Mouse (Mus musculus) right cerebral cortex, adult 2 months (tissue): ENCODE results near the gene Arhgef19.

Experiments used
- DNase-seq, 2 experiments: peaks; one replicate each; pipeline ENCODE4 v3.0.0; 2021 to 2022; ENCODE audit warnings: low spot score in 2 of 2

Gene Arhgef19

DNA sequence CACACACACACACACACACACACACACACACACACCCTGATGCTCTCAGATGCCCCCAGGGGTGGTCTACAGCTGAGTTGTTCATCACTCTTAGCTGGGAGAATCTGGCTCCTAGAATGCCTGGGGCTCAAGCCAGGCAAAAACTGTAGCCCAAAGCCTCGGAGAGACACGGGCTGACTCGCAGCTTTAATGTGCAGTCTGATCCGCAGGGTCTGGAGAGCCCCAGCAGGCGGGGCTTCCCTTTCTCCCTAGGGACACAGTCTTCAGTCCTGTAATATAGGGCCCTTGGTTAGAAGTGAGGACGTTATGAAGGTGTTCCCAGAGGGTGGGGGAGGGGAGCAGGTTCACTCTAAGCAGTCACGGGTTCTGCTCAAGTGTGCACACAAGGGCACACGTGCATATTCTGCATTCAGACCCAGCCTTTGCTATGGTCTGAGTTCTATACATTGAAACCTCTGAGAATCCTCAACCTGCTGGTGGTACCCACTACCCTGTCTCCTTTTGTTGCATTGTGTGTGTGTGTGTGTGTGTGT is 44.6 kb downstream of the Arhgef19 start:
- no peak for DNase-seq

DNA sequence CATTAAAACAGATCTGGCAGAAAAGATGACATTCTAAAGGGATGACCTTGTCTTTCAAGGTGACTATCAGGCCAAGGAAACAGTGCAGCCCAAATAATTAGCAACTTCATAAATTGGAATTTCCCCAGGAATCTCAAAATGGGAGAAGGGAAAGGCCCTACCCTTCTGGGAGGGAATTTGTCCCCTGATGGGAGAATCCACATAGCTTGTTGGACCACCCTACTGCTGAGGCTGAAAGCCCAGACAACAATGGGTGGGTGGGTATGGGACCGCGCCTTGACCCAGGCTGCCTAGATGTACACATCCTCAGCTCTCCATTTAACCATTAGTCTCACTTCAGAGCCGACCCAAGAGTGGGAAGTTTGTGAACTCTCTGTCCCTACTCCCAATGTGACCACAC is 45.2 kb downstream of the Arhgef19 start:
- DNase-seq: no peak

DNA sequence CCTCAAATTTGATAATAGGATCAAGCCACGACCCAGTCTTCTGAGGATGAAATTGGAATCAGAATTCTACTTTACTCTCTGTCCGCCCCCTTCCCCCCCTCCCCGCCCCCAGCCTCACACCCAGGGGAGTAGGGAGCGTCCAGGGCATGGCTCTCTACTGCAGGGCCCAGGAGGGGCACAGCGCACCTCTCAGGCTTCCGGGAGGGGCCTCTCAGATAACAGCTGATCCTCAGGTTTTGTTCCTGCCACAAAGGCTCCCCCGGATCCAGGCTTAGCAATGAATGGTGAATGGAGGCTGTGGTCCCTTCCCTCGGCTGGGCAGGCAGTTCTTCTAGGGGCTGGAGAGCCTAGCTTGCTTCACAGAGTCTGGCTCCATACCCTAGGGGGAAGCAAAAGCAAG is 45.8 kb downstream of the Arhgef19 start:
- no peak for DNase-seq

DNA sequence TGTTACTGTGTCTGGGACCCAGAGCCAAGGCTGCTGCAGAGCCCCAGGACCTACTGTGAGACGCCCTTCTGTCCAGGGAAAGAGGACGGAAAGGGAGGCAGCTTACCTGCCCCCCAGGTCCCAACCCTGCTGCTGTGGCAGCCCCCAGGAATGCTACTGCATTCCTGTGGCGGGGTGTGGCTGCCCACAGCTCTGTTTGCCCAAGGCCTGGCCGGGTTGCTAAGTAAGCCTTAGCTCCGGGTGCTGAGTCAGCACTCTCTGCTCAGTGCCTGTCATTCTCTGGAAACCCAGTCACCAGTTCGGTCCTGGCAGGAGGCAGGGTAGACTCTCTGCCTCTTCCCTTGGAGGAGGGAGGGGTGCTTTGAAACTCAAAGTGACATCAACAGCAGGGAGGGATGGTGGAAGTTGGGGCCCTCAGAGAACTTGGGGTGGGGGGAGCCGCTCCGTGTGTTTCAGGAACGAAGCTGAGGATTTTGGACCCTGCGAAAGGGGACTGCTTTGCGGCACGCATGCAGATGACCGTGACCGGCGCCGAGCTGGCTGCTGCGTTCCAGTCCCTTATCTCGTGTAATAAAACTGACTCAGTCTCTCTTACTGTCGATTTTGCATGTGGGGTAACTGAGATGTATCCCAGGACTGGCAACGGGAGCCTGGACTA is 47.7 kb downstream of the Arhgef19 start:
- DNase-seq: no peak

DNA sequence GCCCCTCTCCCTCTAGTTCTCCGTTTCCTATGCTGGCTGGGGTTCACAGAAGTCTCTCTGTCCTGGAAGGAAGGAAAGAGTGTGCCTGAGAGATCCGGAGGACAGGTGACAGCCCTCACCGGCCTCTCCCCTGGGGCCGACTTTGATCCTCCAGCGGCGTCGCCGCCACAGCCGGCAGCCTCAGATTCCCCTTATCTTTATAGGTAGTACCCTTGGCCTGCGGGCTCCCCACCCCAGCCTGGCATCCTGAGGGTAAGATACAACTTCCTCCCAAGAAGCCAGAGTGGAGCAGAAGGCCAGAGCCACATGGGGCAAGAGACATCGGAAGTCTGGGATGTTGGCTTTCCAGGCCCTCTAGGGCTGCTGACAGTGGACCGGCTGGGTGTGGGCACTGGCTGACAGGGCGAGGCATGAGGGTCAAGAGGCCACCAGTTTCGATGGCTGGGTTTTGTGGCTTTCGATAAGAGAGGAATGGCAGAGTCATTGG is 48.3 kb downstream of the Arhgef19 start:
- no peak for DNase-seq

DNA sequence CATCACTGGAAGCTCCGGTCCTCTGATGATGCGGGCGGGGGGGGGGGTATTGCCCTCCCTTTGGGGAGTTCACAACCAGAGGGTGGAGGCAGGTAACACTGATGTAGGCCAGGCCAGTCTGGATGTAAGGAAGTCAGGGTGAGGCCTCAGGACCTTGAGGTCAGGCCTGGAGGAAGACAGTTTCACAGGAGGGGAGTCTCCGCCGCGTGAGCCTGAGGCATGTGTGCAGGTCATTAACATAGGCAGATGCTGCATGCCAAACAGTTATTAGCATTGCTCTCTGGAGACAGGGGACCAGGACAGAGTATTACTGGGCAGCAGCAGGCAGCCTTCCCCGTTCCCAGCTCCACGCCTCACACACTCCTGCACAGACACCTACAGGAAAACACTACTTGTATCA is 48.9 kb downstream of the Arhgef19 start:
- no peak for DNase-seq

DNA sequence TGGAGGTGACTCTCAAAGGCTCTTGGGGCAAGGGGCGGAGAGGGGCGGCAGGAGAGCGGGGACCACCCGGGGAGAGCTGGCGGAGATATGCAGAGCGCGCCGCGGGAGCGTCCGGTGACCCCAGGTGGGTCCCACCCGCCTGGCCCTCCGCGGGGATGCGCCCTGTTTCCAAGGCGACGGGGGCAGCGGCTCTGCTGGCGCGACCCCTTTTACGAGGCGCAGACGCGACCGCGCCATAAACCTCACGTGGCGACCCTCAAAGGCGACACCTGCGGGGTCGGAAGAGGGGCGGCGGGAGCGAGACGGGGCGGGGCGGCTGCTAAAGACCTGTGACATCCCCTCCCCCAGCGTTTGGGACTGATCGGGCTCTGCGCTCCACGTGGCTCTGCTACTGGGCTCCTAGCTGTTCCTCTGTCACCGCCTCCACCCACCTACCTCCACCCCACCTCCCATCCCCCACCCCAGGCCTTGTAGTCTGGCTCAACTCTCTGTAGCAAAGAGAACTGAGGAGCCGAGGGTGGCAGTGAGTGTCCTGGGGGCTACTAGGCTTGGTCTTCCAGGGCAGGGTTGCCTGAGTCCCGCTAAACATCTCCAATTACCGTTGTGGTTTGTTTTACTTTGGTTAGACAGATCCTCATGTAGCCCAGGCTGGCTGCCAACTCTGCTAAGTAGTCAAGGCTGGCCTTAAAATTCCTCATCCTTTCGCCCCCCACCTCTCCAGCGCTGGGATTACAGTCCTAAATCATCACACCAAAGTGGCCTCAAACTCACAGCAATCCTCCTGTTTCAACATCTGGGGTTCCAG is 52.5 kb downstream of the Arhgef19 start:
- DNase-seq: no peak

DNA sequence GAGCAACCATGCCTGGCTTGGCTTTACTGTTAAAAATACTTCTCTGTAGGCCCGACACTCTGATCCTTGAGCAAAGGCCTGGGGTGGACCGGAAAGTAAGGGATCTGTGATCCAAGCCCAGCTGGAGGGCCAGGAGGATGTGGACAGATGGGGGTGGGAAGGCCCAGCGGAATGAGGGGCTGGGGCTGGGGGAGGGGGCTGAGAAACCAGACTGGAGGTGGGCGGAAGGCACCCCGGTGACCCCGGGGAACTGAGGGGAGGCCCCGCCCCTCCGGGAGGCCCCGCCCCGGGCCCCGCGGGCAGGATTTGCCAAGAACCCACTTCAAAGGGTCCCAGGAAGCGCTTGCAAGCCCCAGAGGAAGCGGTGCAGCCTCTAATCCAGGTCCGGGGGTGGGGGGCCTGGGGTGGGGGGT is 56.5 kb downstream of the Arhgef19 start:
- DNase-seq: no peak

DNA sequence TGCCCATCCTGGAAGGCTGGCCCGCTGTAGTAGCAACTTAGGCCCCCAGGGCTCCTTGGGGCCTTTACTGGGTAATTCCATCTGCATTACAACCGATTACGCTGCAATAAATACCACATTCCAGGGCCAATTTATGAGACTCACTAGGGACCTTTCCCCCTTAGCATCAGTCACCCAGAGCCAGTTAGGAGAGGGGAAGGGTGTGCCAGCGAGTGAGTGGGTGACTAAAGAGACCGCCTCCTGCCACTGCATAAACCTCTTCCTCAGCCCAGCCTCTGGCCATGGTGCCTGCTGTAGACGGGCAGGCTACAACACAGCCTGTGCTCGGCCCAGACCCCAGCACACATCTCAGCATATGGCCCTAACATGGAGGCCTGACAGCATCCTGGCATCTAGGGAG is 58.6 kb downstream of the Arhgef19 start:
- no peak for DNase-seq

DNA sequence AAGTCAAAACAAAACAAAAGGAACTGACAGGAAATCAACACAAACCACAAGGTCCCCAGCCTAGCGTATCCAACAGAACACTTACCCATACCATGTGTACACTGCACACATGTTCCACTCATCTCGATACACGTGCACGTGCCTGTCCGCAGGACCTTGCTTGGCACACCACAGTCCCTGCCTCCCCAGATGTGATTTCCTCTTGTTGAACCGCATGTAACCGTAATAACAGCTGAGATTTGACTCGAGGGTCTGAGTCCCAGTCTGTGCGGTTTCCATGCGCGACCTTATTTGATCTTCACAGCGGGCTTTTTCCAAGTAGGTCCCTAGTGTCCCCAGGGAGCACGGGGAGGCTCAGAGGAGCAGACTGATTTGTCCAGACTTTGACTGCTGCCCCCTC is 60.1 kb downstream of the Arhgef19 start:
- no peak for DNase-seq

DNA sequence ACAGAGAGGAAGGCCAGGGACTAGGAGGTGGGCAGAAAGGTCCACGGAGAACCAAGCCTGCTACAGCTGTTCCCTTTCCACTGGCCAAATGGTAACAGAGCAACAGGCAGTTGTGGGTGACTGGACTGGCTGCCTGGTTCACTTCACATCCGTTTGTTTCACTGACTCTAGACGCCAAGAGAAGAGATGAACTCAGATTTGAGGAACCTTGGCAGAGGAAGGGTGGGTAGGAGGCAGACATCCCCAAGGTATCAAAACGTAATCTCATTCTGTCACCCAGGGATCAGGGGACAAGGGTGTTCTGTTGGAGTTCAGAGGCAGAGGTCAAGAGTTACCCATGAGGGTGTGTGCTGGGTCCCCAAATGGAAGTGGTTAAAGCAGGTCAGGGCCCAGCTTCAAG is 60.9 kb downstream of the Arhgef19 start:
- DNase-seq: no peak

DNA sequence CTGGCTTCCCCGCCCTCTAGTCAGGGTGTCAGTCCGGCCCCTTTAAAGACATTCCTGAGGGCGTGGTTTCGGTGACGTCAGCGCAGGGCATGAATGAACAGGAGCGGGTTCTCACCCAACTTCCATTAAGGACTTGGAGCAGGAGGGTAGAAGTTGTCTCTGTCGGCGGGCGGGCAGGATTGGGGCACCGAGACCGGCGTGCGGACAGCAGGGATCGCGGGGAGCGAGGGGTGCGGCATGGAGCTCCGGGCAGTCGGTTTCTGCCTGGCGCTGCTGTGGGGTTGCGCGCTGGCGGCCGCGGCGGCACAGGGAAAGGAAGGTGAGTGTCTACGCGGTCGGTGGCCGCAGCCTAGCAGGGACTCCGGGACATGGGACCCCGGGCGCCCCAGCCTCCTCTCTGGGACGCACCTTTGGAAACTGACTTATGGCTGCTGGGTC is 61.8 kb downstream of the Arhgef19 start, which contains the start of gene Epha2:
Gene Epha2, plus strand, starts transcription at position 125 of the 438 bp plus-strand sequence.
- DNase-seq: peak; percentile 76 to 81

DNA sequence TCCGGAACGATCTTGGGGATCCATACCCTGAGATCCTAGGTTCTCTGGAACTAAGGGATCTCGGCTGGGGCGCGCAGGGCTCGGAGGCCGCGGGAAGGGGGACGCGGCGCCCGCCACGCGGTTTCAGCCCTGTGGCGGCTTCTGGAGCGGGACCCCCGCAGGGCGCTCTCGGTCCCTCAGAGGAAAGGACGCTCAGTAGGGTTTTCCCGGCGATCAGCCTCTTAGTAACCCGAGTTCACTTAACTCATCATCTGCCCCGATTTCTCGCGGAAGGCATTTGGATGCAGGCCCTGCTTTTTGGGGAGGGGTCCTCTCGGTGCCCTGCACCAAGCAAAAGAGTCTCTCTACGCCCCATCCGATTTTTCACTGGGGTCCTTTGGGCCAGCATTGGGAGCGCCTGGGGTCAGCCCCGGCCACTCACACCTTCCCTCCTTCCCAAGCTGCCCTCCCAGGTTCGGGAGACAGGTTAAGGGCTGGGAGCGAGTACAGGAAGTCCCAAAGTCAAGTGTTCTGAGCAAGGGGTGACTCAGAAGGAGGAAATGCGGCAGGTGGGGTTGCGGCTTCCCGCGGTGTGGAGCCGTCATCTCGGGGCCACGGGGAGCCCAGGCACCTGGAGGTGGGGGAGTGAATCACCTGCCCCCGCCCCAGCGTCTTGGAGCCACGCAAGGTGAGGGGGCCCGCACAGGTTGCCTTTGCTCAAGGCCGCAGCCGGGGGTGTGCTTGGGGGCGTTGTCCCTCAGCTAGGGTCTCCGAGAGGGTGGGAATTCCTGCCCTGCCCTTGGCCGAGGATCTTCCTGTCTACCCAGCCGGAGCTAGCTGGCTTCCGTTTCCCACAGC is 62.5 kb downstream of the Arhgef19 start:
- no peak for DNase-seq

DNA sequence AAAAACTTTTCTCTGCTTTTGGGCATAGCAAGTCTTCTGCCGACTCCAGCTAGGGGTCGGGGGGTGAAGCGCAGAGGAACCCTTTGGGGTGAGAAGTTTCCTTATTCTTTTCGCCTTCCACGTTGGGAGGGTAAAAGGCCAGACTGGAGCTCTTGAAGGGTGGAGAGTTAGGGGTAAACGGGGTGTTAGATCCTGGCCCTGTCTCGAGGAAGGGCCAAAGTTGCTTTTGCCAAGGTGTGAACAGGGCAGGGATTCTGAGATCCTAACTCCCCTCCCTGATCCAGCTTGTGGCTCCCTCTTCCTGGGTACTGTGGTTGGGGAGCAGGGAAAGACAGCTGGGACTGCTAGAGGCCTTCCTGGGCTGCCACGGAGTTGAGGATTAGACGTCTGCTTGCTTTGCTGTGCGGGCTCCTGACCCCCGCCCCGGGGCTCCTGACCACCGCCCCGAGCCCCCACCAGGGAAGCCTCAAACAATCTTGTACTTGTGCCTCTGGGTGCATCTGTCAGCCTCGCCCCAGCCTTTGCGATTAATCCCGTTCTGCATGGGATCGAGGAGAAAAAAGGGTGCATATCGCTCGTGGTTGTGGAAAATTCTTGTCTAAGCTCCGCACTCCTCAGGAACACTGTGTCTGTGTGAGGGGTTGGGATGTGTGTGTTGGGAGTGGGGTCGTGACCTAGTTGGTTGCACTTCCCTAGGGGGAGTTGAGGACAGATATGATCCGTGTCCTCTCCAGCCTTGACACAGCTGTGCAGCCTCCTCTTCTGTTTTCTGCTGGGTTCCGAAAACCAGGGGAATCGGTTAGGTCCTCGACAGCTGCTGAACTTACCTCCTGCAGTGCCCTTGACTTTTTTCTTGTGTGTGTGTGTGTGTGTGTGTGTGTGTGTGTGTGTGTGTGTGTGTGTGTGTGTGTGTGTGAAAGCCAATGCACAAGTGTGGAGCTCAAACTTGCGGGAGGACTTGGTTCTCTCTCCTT is 63.4 kb downstream of the Arhgef19 start:
- no peak for DNase-seq

DNA sequence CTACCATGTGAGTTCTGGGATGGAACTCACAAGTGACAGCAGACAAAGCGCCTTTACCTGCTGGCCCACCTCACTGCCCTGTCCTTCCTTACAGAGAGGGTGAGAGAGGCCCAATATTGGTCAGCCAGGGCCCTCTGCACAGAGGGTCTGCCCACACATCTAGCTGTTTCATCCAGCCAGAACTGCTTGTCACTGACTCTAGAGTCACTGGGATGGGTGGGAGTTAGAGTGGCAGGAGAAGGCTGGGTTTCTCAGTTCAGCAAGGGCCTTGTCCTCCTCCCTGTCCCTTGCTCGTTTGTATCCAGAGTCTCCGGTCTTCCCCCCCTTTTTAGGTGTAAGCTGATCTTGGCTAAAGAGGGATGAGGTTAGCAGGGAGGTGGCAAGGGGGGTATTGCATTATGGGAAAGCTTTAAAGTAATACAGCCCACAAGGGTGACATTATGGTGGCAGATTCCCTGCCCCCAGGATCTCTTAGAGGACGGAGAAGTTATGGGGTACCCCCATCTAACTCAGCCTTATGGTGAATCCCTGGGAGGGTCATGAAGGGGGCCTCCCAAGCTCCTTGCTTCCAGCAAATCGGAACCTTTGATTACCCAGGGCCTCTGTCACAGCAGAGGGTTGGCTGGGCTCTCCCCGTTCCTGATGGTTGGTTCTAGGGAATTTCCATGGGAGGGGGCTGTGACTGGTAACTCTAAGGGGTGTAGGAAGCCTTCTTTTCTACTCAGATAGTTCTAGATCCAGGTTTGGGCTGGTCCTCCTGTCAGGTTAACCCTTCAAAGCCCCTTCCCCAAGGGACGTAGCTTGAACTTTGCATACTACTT is 64.3 kb downstream of the Arhgef19 start:
- DNase-seq: no peak

DNA sequence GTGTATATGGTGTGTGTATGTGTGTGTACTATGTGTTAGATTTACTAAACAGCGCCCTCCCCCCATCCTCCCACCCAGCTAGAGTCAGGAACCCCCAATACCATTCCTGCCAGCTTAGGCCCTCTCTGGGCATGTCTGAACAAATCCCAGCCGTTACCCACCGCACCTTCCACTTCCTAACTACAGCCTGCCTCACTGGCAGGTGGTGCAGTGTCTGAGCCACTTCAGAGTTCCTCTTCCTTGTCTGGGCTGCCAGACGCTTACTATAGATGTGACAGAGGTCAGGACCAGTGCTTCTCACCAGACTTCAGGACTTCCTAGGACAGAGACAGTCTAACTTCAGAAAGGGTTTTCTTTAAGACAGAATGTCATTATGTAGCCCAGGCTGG is 64.9 kb downstream of the Arhgef19 start:
- no peak for DNase-seq

DNA sequence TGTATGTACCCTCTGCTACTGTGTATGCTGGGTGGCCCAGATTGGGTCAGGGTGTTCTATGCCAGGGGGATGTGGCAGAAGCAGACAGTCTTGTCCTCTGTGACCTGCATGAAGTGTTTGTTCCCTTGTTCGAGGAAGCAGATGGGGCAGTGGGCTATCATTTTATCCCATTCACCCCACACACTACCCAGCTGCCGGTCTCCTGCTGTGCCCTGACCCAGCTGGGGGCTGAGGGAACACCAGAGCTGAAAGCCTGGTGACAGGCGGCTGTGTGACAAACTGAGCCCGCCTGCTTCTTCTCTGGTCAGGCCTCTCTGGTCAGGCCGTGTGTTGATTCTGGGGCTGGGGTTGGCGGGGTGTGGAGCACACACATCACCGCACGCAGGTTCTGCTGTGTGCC is 66.8 kb downstream of the Arhgef19 start:
- no peak for DNase-seq
